19 mouse cellular contexts compared by ENCODE assay signal in genomic region chr14:121644302-121644701, GRCm38 (mm10).
"Had no signal": no experiment of that assay in that cellular context is flagged by ENCODE, and none has a peak within 500 bp of the region (broad histone marks: within the 10 kb centered on the region; RNA-seq: fewer than 3 reads in every experiment).

No protein-coding gene starts in this region.

- H3K4me1 ChIP-seq: midbrain, embryonic 12.5 days; neural tube, embryonic 13.5 days; neural tube, embryonic 15.5 days had no signal

- H3K27ac ChIP-seq: midbrain, embryonic 10.5 days; midbrain, embryonic 12.5 days; neural tube, embryonic 13.5 days; neural tube, embryonic 15.5 days had no signal

- ATAC-seq: midbrain, embryonic 16.5 days had no signal

- H3K4me3 ChIP-seq: midbrain, embryonic 10.5 days; midbrain, embryonic 12.5 days; myocyte; neural tube, embryonic 13.5 days; neural tube, embryonic 15.5 days had no signal

- H3K27me3 ChIP-seq: midbrain, embryonic 12.5 days; neural tube, embryonic 13.5 days; neural tube, embryonic 15.5 days had no signal

- H3K4me2 ChIP-seq: lung, embryonic 14.5 days; midbrain, embryonic 12.5 days; neural tube, embryonic 13.5 days; neural tube, embryonic 15.5 days had no signal

- H3K9ac ChIP-seq: lung, embryonic 14.5 days; midbrain, embryonic 12.5 days; neural tube, embryonic 13.5 days; neural tube, embryonic 15.5 days had no signal

- DNase-seq: lung, adult 18-20 months; lung, embryonic 14.5 days; lung, postnatal 10 days; lung, postnatal 4 days; midbrain, embryonic 14.5 days; retina, postnatal 1 day; right cerebral cortex, adult 18-20 months; right cerebral cortex, postnatal 25 days; right cerebral cortex, postnatal 4 days; spleen, adult 18-20 months; thymus, adult 2 months; thymus, postnatal 25 days; thymus, postnatal 4 days had no signal

- H3K9me3 ChIP-seq: midbrain, embryonic 10.5 days; midbrain, embryonic 12.5 days; neural tube, embryonic 13.5 days; neural tube, embryonic 15.5 days had no signal

- H3K36me3 ChIP-seq: midbrain, embryonic 10.5 days had no signal
